Mouse (Mus musculus) hindbrain, embryonic 12.5 days (tissue): ENCODE results near the gene Gpr179. TPM values are rescaled to one million over a fixed set of nuclear protein-coding genes. Genes with fewer than 3 reads are reported as not detected.
"Not testable (repeated sequence)": the region's sequence is repeated elsewhere in the genome, so short reads cannot be mapped to it uniquely, and the experiment has no call there.

Experiments
- ATAC-seq: fragments of 200-750 bp; cut with Nextera tagmentation; 2 replicates; pipeline ENCODE4 v1.8.0; 2017; ENCODE audit warnings: moderate TSS enrichment; ENCODE audit not compliant: low FRiP score
- H3K27ac ChIP-seq: fragments of 300-500 bp; sonication (generic); 2 replicates; pipeline ENCODE4 v1.5.1; 2016; ENCODE audit warnings: mild to moderate bottlenecking
- H3K27me3 ChIP-seq: fragments of 300-500 bp; sonication (generic); 2 replicates; pipeline ENCODE4 v1.6.1; 2016; ENCODE audit warnings: mild to moderate bottlenecking
- H3K36me3 ChIP-seq: fragments of 300-500 bp; sonication (generic); 2 replicates; pipeline ENCODE4 v1.6.1; 2016; ENCODE audit warnings: mild to moderate bottlenecking
- H3K4me1 ChIP-seq: fragments of 300-500 bp; sonication (generic); 2 replicates; pipeline ENCODE4 v1.6.1; 2016
- H3K4me2 ChIP-seq: fragments of 300-500 bp; sonication (generic); replicated peaks from 2 replicates; pipeline ENCODE4 v1.6.1; 2016; ENCODE audit warnings: mild to moderate bottlenecking
- H3K4me3 ChIP-seq: fragments of 300-500 bp; sonication (generic); 2 replicates; pipeline ENCODE4 v1.5.1; 2016; ENCODE audit warnings: mild to moderate bottlenecking
- H3K9ac ChIP-seq: fragments of 300-500 bp; sonication (generic); 2 replicates; pipeline ENCODE4 v1.6.1; 2016; ENCODE audit warnings: mild to moderate bottlenecking, moderate library complexity
- H3K9me3 ChIP-seq: fragments of 300-500 bp; sonication (generic); replicated peaks from 2 replicates; pipeline ENCODE4 v1.6.1; 2016; ENCODE audit warnings: mild to moderate bottlenecking
- WGBS: fragments of 180-500 bp; shearing (Covaris S2); methylation state at CpG from one replicate; pipeline ENCODE4 v1.1.7; 2016; 5-methylcytosine and 5-hydroxymethylcytosine counted together
- polyA plus RNA-seq: library from polyadenylated mRNA; unstranded; fragments of >200 nt; fragmentation: Nextera tagmentation; extraction: Ambion mirVana; gene quantifications from 2 replicates; pipeline ENCODE4 v1.2.1, GENCODE M21; 2016

Gpr179 gene
- polyA plus RNA-seq, 1 experiment from 2014 or later = 0.22 TPM

GRCm38 (mm10) chr11:97314110-97314509 is 37.8 kb downstream of the Gpr179 start:
- H3K27me3 ChIP-seq = peaks cover 7% of the 10 kb centered on the region; the same call in 1 of the 2 replicates
- H3K27ac ChIP-seq = no peak overlapping the region
- H3K4me1 ChIP-seq = peaks cover 19% of the 10 kb centered on the region
- H3K4me3 ChIP-seq = no peak overlapping the region
- H3K9ac ChIP-seq = no peak overlapping the region
- H3K36me3 ChIP-seq = no peaks in the 10 kb centered on the region
- no peak overlapping the region for H3K4me2 ChIP-seq
- no peaks in the 10 kb centered on the region for H3K9me3 ChIP-seq
- WGBS = 93% methylated on average over 3 of the region's 3 CpGs
- no peak for ATAC-seq

DNA sequence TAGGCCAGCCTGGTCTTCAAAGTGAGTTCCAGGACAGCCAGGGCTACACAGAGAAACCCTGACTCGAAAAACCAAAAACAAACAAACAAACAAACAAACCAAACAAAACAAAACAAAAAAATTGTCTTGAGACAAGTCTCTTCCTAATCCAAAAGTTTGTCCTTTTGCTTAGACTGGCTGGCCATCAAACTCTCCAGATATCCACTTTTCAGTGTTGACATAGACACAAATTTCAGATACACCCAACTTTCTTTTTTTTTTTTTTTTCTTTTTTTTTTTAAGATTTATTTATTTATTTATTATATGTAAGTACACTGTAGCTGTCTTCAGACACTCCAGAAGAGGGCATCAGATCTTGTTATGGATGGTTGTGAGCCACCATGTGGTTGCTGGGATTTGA is 39.0 kb downstream of the Gpr179 start:
- WGBS = 88% methylated on average over 1 of the region's 1 CpGs
- not testable (repeated sequence) for H3K27me3 ChIP-seq, H3K4me3 ChIP-seq, ATAC-seq, H3K4me2 ChIP-seq, H3K27ac ChIP-seq, H3K36me3 ChIP-seq, H3K9ac ChIP-seq, H3K9me3 ChIP-seq
- H3K4me1 ChIP-seq = peaks cover 19% of the 10 kb centered on the region

DNA sequence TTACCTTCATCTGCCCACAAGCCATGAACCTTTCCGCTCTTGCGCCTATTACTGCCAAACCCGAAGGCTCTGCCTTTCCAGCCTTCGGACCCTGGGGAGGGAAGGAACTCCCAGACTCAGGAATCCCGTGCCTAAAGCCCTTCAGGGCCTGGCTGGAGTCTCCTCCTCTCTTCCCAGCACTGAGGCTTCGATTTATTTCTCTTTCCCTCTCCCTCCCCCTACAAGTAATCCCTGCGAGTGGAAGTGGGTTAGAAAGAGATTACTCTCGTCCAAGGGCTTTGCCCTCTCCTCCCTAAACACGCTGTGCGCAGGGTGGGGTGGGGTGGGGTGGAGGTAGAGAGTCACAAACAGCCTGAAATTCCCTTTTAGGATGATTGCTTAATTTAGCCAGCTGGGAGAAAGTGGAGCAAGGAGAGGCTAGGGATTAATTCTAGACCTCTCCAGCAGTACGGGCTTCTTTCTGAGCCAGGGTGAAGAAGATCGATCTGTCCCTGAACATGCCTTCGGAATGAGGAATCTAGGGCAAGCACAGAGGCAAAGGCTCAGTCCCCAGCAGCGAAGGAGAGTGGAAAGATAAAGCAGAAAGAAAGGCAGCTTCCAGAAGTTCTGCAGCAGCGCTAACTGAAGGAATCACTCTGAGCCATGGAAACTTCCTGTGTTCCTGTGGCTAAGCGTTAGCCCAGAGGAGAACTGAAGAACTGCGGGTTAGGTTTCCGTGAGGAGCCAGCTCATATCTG is 40.8 kb downstream of the Gpr179 start:
- Histone ChIP-seq H3K4me1 (peaks cover 19% of the 10 kb centered on the region), H3K27me3 (peaks cover 8% of the 10 kb centered on the region; the same call in 1 of the 2 replicates), H3K9ac (peak overlapping the region; percentile 42), H3K9me3 (no peaks in the 10 kb centered on the region), H3K27ac (peak overlapping the region; percentile 7; the same call in 1 of the 2 replicates), H3K4me3 (peak overlapping the region; percentile 26), H3K4me2 (peak overlapping the region; percentile 59), H3K36me3 (no peaks in the 10 kb centered on the region)
- 5% methylated on average over 18 of the region's 18 CpGs for WGBS
- ATAC-seq = no peak

DNA sequence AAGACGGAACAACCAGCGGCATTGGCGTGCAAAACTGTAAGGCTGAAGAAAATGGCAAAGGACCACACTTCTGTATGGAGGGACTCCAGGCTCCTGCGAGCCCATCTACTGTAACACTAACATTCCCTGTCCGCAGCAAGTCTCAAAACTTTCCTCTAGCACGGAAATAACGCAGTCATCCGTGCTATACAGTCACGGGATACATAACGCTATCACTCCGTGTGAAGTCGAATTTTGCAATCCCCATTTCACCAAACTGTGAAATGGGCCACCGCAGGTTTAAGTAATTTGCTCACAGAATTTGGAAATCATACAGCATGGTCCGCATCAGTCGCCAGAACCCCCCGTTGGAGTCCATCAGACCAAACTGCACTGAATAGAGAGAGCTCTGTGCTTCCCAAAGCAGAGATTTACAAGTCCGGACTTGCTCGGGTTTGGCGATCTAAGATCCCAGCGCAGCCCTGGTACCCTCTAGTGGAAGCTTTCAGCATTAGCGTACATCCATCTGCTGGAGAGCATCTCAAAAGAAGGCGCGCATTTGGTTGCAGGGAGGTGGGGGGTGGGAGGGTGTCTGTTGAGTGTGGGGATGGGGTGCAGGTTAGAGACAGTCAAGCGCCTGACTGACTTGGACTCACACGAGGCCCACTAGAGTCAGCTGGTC is 41.8 kb downstream of the Gpr179 start:
- H3K4me3 ChIP-seq = peak overlapping the region; percentile 26
- ATAC-seq = peak; percentile 74
- peak overlapping the region; percentile 59 for H3K4me2 ChIP-seq
- under 1% methylated on average over 25 of the region's 25 CpGs for WGBS
- H3K27me3 ChIP-seq = peaks cover 8% of the 10 kb centered on the region; the same call in 1 of the 2 replicates
- peaks cover 19% of the 10 kb centered on the region for H3K4me1 ChIP-seq
- no peaks in the 10 kb centered on the region for H3K36me3 ChIP-seq
- H3K9me3 ChIP-seq = no peaks in the 10 kb centered on the region
- no peak overlapping the region for H3K27ac ChIP-seq
- peak overlapping the region; percentile 50 for H3K9ac ChIP-seq

DNA sequence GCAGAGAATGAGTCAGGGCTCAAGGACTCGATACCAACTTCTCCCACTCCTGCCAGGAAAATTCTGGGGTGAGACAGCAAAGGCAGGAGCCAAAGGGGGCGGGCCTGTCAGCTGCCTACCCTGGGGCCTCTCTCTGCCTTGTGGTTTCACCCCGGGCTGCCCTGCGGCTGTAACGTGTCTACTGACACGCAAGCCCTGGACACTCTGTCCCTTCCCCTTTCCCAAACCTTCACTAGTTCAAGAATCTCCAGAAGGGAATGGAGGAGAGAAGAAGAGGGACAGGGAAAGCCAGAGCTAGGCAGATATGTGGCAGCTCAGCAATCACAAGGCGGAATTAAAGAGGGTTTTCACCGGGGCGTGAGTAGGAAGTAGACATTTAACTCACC is 42.4 kb downstream of the Gpr179 start:
- no peaks in the 10 kb centered on the region for H3K36me3 ChIP-seq
- ATAC-seq = no peak
- H3K27ac ChIP-seq = no peak overlapping the region
- 7% methylated on average over 9 of the region's 9 CpGs for WGBS
- peaks cover 8% of the 10 kb centered on the region; the same call in 1 of the 2 replicates for H3K27me3 ChIP-seq
- peak overlapping the region; percentile 50; the same call in 1 of the 2 replicates for H3K9ac ChIP-seq
- H3K4me2 ChIP-seq = peak overlapping the region; percentile 59
- H3K4me3 ChIP-seq = peak overlapping the region; percentile 26
- peaks cover 19% of the 10 kb centered on the region for H3K4me1 ChIP-seq
- no peaks in the 10 kb centered on the region for H3K9me3 ChIP-seq

- no peak for ATAC-seq
- H3K9ac ChIP-seq = 0 out of 2 replicates have a peak overlapping the region, but pooled peaks have one; percentile 50
- no peaks in the 10 kb centered on the region for H3K36me3 ChIP-seq
- H3K27ac ChIP-seq = no peak overlapping the region
- 63% methylated on average over 3 of the region's 3 CpGs for WGBS
- peak overlapping the region; percentile 26; the same call in 1 of the 2 replicates for H3K4me3 ChIP-seq
- H3K4me2 ChIP-seq = peak overlapping the region; percentile 59; the same call in 1 of the 2 replicates
- peaks cover 19% of the 10 kb centered on the region for H3K4me1 ChIP-seq
- H3K27me3 ChIP-seq = peaks cover 8% of the 10 kb centered on the region; the same call in 1 of the 2 replicates
- no peaks in the 10 kb centered on the region for H3K9me3 ChIP-seq
These were observed 42.9 kb downstream of the Gpr179 start for GRCm38 (mm10) chr11:97308806-97309450.

DNA sequence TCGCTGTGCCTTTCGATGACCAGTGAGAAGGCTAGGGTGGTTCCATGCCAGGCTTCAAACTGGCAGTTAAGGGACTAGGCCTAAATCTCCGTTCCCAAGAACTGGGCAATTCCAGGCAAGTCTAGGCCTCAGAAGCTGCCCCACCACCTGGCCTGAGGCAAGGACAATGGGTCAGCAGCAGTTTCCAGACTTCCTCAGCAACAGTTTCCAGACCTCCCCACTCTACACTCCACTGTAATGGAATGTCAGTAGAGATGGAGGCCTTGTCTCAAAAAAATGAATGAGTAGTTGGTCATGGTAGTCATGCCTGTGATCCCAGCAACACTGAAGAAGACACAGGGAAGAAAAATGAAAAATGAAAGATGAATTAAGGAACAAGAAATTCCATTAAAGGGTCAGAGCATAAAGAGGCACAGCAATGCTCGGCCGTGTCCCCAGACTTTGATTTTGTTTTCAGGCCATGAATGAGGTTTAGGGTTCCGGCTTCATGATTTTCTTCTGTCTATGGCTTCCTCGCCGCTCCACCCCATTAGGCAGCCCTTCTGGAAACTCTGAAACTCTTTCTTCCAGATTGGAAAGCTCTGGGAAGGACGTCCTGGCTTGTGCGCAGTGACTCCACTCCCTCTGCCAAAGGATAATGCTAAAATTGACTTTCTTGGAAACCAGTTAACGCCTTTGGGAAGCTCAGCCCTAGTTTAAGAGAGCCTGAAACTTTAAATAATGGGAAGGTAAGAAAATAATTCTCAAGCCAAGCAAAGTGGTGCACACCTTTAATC is 44.4 kb downstream of the Gpr179 start:
- Histone ChIP-seq H3K9ac (no peak overlapping the region), H3K4me3 (no peak overlapping the region), H3K4me2 (no peak overlapping the region), H3K36me3 (no peaks in the 10 kb centered on the region), H3K4me1 (peaks cover 19% of the 10 kb centered on the region), H3K9me3 (no peaks in the 10 kb centered on the region), H3K27ac (no peak overlapping the region), H3K27me3 (peaks cover 8% of the 10 kb centered on the region; the same call in 1 of the 2 replicates)
- WGBS = 93% methylated on average over 11 of the region's 11 CpGs
- ATAC-seq = no peak

GRCm38 (mm10) chr11:97304631-97305030 is 47.2 kb downstream of the Gpr179 start:
- no peak overlapping the region for H3K27ac ChIP-seq
- WGBS = 82% methylated on average over 5 of the region's 5 CpGs
- H3K9ac ChIP-seq = no peak overlapping the region
- no peak overlapping the region for H3K4me2 ChIP-seq
- H3K4me3 ChIP-seq = no peak overlapping the region
- H3K36me3 ChIP-seq = no peaks in the 10 kb centered on the region
- no peaks in the 10 kb centered on the region for H3K9me3 ChIP-seq
- peaks cover 5% of the 10 kb centered on the region for H3K4me1 ChIP-seq
- no peak for ATAC-seq
- H3K27me3 ChIP-seq = peaks cover 5% of the 10 kb centered on the region; the same call in 1 of the 2 replicates

DNA sequence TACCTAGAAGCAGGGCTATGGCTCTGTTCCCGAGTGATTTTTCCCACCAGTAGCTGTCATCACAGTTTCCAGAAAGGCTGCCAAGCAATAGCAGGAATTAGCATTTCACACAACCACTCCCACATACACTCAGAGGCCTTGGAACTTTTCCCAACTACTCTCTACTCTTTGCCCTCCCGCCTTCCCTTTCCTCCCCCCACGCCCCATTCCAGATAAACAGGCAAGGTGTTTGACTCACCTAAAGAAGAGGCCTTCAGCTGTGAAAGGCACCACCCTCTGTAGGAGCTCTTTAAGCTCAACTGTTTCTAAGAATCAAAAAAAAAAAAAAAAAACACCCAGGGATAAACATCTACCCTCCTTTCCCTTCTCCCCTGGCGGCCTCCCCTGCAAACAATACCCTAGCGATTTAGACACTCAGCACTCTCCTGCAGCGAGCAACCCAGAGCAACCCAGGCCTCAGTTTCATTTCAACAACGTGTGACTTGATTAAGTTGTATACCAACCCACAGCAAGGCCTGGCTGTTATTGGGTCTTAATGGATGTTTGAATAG is 49.6 kb downstream of the Gpr179 start:
- ATAC-seq = no peak
- H3K4me2 ChIP-seq = no peak overlapping the region
- no peaks in the 10 kb centered on the region for H3K9me3 ChIP-seq
- H3K36me3 ChIP-seq = no peaks in the 10 kb centered on the region
- H3K4me1 ChIP-seq = no peaks in the 10 kb centered on the region
- H3K27me3 ChIP-seq = no peaks in the 10 kb centered on the region
- no peak overlapping the region for H3K27ac ChIP-seq
- whole genome bisulfite sequencing = 45% methylated on average over 7 of the region's 7 CpGs
- H3K4me3 ChIP-seq = no peak overlapping the region
- no peak overlapping the region for H3K9ac ChIP-seq

DNA sequence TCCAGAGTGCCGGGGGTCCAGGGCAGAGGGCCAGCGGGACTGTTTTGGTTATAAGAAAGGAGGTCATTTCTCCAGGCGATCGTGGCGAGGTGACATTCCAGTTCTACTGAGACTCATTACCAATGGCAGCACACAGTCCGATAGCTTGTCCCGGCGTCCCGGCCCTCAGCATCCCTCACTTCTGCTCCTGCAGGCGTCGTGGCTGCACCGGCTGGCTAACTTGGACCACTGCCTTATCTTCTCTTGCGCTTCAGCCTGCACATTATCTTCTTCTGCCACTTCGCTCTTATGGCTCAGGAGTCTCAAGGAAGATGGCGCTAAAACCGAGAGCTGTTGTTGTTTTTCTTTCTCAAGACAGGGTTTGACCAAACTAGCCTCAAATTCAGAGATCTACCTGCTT is 50.5 kb downstream of the Gpr179 start:
- Histone ChIP-seq H3K27ac (no peak overlapping the region), H3K4me3 (no peak overlapping the region), H3K4me1 (no peaks in the 10 kb centered on the region), H3K9me3 (no peaks in the 10 kb centered on the region), H3K36me3 (no peaks in the 10 kb centered on the region), H3K4me2 (no peak overlapping the region), H3K9ac (no peak overlapping the region), H3K27me3 (no peaks in the 10 kb centered on the region)
- no peak for ATAC-seq
- WGBS = 93% methylated on average over 16 of the region's 16 CpGs

GRCm38 (mm10) chr11:97299939-97300338 is 51.9 kb downstream of the Gpr179 start:
- no peak overlapping the region for H3K27ac ChIP-seq
- H3K27me3 ChIP-seq = no peaks in the 10 kb centered on the region
- no peak overlapping the region for H3K9ac ChIP-seq
- H3K9me3 ChIP-seq = no peaks in the 10 kb centered on the region
- ATAC-seq = no peak
- H3K4me1 ChIP-seq = no peaks in the 10 kb centered on the region
- no peak overlapping the region for H3K4me2 ChIP-seq
- H3K36me3 ChIP-seq = no peaks in the 10 kb centered on the region
- 89% methylated on average over 2 of the region's 2 CpGs for WGBS
- H3K4me3 ChIP-seq = no peak overlapping the region
